Mouse (Mus musculus) embryo, embryonic 10 days (tissue): ENCODE results near the gene Krt27.
A peak's percentile ranks its signal among the peaks of the same experiment; 100 is the strongest.

ENCODE experiments used
- DNase-seq: peaks from one replicate; pipeline ENCODE4 v3.0.0-alpha.2; 2015; ENCODE audit warnings: low spot score

Gene Krt27

GRCm38 (mm10) chr11:99351004-99351403, at the start of gene Krt27:
Gene Krt27, minus strand, starts transcription at chr11:99351104.
- DNase-seq = no peak

DNA sequence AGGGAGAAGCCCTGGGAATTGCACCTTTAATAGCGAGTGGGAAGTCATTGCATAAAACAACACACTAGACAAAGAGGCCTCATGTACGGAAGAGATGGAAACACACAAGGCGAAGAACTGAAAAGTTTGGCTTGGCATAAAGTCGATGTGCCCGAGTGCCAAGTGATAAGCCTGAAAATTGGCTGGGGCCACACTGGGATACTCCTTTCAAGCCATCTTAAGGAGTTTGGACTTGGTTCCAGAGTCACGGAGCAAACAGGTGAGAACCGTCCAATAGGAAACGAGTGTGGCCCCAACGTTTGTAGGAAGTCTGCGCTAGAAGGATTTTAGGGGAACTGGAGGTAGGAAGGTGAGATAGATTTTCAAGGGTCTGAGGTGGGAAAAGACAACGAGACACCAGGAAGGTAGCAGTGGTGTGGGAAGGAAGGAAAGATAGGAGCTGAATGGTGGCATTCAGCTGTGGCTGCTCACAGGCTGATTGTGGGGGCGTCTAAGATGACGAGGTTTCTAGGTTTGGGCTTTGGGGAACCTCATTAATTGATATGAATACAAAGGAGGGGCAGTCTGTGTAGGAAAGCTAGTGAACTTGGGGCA, 49.1 kb upstream of the Krt27 start:
- DNase-seq = no peak

DNA sequence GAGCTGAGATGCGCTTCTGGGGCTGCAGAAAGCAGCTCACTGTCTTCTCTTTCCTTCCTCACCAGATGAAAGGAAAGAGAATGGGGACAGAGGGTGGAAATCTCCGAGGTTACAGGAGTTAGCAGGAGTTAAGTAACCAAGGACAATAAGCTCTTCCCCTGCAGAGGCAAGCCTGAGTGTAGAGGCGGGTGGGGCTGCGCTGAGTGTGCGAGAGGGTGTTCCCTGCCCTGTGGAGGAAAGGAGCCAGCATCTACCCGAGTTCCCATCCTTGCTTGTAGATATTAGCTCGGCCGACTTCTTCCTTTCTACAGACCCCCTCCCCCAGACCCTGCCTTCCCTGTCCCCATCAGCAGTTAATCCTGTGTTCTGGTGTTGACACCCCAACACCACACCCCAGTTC, 47.9 kb upstream of the Krt27 start:
- no peak for DNase-seq

DNA sequence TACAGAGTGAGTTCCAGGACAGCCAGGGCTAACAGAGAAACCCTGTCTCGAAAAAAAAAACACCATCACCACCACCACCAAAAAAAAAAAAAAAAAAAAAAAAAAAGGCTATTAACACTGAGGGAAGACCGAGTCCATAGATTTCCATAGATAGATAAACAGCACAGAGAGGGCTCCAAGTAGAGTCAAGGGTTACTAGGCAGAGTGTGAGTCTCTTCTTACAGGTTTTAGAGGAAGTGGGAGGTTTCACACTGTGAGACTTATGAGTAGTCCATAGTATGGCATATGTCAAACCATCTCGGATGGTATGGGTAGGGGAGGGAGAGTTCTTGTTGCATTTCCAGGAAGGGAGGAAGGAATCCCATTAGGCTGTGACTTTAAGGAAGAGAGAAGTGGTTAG, 47.2 kb upstream of the Krt27 start:
- DNase-seq = no peak

DNA sequence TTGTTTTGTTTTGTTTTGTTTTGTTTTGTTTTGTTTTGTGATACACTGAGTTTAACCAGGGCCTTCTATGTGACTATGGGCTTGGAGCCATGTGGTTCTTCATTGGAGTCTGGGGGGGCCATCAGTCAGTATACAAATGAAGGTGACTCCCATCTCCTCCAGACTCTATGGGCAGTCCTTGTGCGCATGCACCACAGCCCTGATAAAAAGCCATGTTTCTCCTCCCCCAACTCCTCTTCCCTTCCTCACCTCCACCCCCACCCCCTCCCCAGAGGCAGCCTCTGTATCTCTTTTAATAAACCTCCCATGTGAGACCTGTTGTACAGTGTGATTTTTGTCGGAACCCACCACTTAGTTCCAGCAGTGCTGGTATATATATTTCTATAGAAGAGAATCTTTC, 45.8 kb upstream of the Krt27 start:
- no peak for DNase-seq

DNA sequence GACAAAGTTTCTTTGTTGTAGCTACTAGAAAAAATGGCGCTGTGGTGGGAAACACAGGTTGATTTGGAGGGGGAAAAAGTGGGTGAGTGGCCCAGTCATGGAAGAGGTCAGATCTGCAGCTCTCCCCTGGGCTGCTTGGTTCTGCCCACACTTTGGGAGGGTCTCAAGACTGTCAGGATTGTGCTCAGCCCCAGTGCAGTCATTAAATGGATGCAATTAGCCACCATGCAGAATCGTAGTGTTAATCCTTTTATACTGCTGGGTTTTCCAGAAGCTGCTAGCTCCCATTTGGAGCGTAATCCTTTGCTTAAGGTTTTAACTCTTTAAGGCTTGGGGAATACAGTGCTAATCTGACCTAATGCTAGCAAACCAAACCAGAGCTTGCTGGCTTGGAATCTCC, 45.1 kb upstream of the Krt27 start:
- DNase-seq = peak; percentile 6

DNA sequence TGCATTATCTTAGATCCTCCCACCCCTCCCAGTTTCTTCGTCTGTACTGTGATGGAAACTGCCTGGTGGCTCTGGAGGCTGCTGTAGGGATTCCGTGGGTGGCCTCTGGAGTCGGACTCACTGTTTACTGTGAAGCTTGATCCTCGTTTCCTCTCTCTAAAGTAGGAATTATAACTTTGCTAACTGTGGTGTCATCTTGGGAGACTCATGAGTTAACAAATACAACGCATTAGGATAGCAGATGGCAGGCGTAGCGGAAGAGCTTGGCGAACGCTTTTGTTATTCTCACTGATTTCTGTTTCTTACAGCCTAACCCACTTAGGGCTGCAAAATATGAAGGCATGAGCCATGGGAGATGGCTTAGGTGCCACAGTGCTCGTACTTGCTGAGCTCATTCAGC, 41.6 kb upstream of the Krt27 start:
- DNase-seq = no peak

GRCm38 (mm10) chr11:99391375-99391774, 40.5 kb upstream of the Krt27 start:
- no peak for DNase-seq

DNA sequence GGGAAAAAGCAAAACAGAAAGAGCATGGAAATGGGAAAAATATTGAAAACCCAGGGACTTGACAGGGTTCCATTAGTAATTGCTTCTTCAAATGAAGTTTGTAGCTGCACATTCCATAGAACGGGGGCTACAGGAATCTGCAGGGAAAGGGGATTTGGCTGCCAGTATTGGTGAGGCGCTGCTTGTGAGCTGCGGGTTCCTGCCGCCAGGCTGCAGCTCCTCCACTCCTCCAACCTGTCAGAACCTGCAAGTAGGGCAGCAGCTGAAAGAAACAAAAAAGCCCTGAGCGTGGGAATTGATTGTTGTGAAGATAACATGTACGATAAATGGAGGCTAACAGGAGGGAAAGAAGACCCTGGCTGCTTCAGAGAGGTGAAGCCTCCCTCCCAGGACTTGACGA, 40.0 kb upstream of the Krt27 start:
- DNase-seq = no peak

- DNase-seq = no peak
Measured at GRCm38 (mm10) chr11:99389264-99389663, 38.4 kb upstream of the Krt27 start, which contains the start of gene Krt10. Gene Krt10, minus strand, starts transcription at chr11:99389364.

- DNase-seq = no peak
Measured at GRCm38 (mm10) chr11:99388661-99389060, 37.8 kb upstream of the Krt27 start.

GRCm38 (mm10) chr11:99385813-99386721, 35.2 kb upstream of the Krt27 start:
- peak; percentile 94 for DNase-seq

DNA sequence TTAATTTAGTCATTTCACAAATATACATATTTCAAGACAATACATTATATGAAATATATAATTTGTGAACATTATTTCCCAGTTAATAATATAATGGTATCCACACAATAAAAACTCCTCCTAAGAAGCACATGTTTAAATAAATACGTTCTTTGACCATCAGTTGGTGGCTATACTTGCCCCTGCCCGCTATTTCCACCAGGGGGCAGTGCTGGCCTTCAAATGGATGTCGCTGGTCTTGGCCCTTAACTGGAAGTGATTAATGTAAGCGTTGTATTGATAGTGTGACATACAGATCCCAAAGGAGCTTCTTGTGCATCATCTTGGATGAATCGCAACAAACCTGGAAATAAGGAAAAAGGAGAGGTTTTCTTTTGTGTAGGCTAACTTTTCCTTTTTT, 28.7 kb upstream of the Krt27 start:
- DNase-seq = peak; percentile 79

GRCm38 (mm10) chr11:99374803-99375202, 23.9 kb upstream of the Krt27 start, which contains the start of gene Krt28:
Gene Krt28, minus strand, starts transcription at chr11:99374903.
- no peak for DNase-seq

DNA sequence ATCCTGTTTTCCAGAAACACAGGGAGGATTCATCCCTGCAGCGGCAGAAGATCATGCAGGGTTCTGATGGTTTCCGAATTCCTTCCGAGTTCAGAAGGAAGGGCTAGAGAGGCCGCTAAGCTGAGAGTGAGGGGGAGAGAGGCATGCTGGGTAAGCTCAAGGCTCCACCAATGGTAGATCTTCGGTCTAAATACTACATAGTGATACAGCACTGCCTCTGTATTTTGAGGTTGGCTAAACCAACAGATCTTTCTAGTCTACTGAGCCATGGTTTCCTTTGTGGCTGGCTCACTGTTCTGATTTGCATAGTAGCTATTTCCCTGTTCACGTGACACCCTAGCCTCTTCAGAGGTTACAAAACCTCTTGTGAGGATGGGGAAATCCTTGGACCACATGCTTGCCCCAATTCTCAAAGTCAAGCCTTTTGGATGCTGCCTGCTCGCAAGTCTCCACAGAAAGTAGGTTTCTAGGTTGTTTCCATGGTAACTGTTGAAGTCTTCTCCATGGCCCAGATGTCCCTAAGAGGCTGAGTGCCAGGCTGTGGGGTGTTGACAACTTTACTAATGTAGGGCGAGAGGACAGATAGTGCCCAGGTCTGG, 19.0 kb upstream of the Krt27 start:
- DNase-seq = no peak

- DNase-seq = peak; percentile 28
Measured at GRCm38 (mm10) chr11:99369229-99369628, 18.3 kb upstream of the Krt27 start.

- no peak for DNase-seq
Measured at GRCm38 (mm10) chr11:99366791-99367190, 15.9 kb upstream of the Krt27 start.

- peak; percentile 73 for DNase-seq
Measured at GRCm38 (mm10) chr11:99364412-99364811, 13.5 kb upstream of the Krt27 start.

- no peak for DNase-seq
Measured at GRCm38 (mm10) chr11:99361423-99361822, 10.5 kb upstream of the Krt27 start.

GRCm38 (mm10) chr11:99339299-99339847, 11.5 kb downstream of the Krt27 start:
- DNase-seq = peak; percentile 4

GRCm38 (mm10) chr11:99337866-99338265, 13.0 kb downstream of the Krt27 start, which contains the start of gene Krt26:
Gene Krt26, minus strand, starts transcription at chr11:99337966.
- no peak for DNase-seq

DNA sequence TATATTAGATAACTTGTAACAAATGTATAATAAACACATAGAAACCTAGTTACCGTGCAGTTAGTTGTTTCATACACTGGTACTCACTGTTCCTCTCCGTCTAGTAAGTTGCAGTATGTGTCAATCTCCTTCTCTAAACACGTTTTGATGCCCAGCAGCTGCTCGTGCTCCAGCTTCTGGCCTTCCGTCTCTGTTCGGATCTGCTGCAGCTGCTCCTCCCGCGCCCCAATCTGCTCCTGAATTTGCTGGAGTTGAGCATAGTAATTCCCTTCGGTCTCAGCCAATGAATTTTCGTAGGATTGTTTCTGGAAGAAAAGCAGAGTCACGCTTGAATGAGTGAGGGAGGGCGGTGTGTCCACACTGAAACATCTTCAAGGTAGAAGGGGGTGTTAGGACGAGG, 17.5 kb downstream of the Krt27 start:
- DNase-seq = no peak

DNA sequence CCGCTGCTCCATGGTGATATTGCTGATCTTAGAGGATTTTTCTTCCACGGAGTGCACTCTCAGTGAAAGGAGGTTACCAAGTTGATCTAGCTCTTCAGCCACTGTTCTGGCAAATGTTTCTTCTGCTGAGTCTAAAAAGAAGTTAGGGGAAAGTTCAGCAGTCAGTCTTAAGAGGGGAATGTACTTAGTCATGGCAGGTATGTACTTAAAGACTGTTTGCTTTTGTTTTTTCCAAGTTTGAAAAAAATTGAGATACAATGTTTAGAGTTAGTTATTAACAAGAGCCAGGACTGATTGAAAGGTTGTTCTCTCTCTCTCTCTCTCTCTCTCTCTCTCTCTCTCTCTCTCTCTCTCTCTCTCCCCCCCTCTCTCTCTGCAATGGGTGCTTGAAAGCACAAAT, 21.2 kb downstream of the Krt27 start:
- DNase-seq = no peak
